Mouse (Mus musculus) heart, embryonic 12.5 days (tissue): ENCODE results near the gene AB124611. TPM values are rescaled to one million over a fixed set of nuclear protein-coding genes. Genes with fewer than 3 reads are reported as not detected.
A peak's percentile ranks its signal among the peaks of the same experiment; 100 is the strongest.
"Not testable (repeated sequence)": the region's sequence is repeated elsewhere in the genome, so short reads cannot be mapped to it uniquely, and the experiment has no call there.

ENCODE experiments used
- ATAC-seq: fragments of 200-750 bp; cut with Nextera tagmentation; 2 replicates; pipeline ENCODE4 v1.8.0; 2017; ENCODE audit warnings: moderate TSS enrichment, moderate library complexity; ENCODE audit not compliant: insufficient number of reproducible peaks, low FRiP score
- H3K27ac ChIP-seq: fragments of 300-500 bp; sonication (generic); 2 replicates; pipeline ENCODE4 v1.5.1; 2016; ENCODE audit warnings: mild to moderate bottlenecking, moderate library complexity; ENCODE audit not compliant: poor library complexity, severe bottlenecking
- H3K27me3 ChIP-seq: fragments of 300-500 bp; sonication (generic); replicated peaks from 2 replicates; pipeline ENCODE4 v1.6.1; 2016; ENCODE audit warnings: mild to moderate bottlenecking, moderate library complexity
- H3K36me3 ChIP-seq: fragments of 300-500 bp; sonication (generic); 2 replicates; pipeline ENCODE4 v1.6.1; 2016; ENCODE audit warnings: mild to moderate bottlenecking, moderate library complexity
- H3K4me1 ChIP-seq: fragments of 300-500 bp; sonication (generic); replicated peaks from 2 replicates; pipeline ENCODE4 v1.6.1; 2016; ENCODE audit warnings: mild to moderate bottlenecking
- H3K4me2 ChIP-seq: fragments of 300-500 bp; sonication (generic); 2 replicates; pipeline ENCODE4 v1.6.1; 2016; ENCODE audit warnings: mild to moderate bottlenecking, moderate library complexity
- H3K4me3 ChIP-seq: fragments of 300-500 bp; sonication (generic); 2 replicates; pipeline ENCODE4 v1.5.1; 2016; ENCODE audit warnings: mild to moderate bottlenecking
- H3K9ac ChIP-seq: fragments of 300-500 bp; sonication (generic); 2 replicates; pipeline ENCODE4 v1.6.1; 2016; ENCODE audit warnings: mild to moderate bottlenecking, moderate library complexity
- H3K9me3 ChIP-seq: fragments of 300-500 bp; sonication (generic); replicated peaks from 2 replicates; pipeline ENCODE4 v1.6.1; 2016; ENCODE audit warnings: mild to moderate bottlenecking, moderate library complexity
- WGBS: fragments of 180-500 bp; shearing (Covaris S2); methylation state at CpG from one replicate; pipeline ENCODE4 v1.1.7; 2016; 5-methylcytosine and 5-hydroxymethylcytosine counted together
- polyA plus RNA-seq: library from polyadenylated mRNA; unstranded; fragments of >200 nt; fragmentation: Nextera tagmentation; extraction: Ambion mirVana; gene quantifications from 2 replicates; pipeline ENCODE4 v1.2.1, GENCODE M21; 2016

Gene AB124611
- polyA plus RNA-seq, 1 experiment from 2014 or later: 1.4 TPM

GRCm38 (mm10) chr9:21518690-21519089 is 7.3 kb upstream of the AB124611 start:
- H3K4me2 ChIP-seq, H3K4me1 ChIP-seq, H3K4me3 ChIP-seq, H3K36me3 ChIP-seq, H3K27ac ChIP-seq, H3K9me3 ChIP-seq, H3K27me3 ChIP-seq, H3K9ac ChIP-seq, ATAC-seq: not testable (repeated sequence)
- 84% methylated on average over 6 of the region's 6 CpGs for WGBS

DNA sequence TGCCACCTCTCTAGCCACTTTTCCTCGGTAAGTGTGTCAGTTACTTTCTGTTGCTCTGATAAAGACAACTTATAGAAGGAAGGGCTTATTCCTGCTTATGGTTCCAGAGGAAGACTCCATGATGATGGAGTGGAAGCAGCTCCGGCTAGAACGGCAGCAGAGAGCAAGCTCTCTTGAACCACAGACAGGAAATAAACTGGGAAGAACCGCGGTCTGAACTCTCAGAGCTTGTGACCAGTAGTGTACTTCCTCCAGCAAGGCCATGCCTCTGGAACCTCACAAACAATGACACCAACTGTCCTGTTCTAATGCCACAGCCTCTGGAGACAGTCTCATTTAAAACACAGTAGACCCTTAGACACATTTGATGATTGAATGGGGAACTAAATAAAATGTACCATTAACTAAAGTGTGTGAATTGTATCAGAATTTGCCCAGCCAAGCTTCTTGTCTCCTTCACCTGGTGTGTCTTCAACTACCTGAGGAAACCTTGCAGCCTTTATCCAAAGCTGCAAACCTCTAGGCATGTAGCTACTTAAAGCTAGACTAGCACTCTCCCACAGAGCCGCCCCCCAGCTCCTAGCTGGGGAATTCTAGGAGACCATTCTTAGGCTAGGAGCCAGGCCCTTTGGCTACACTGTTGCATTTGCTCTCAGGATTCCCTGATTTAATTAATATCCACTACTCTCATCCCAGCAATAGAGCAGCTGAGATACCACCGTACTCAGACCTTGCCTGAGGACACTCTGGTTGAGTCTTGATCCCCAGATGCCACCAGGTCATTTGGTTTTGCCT is 637 bp upstream of the AB124611 start:
- WGBS: 70% methylated on average over 7 of the region's 7 CpGs
- Histone ChIP-seq H3K4me3 (no peak overlapping the region), H3K9ac (no peak overlapping the region), H3K36me3 (no peaks in the 10 kb centered on the region; the same call in 1 of the 2 replicates), H3K27ac (no peak overlapping the region), H3K9me3 (no peaks in the 10 kb centered on the region), H3K4me2 (no peak overlapping the region), H3K27me3 (no peaks in the 10 kb centered on the region), H3K4me1 (peaks cover 4% of the 10 kb centered on the region; the same call in 1 of the 2 replicates)
- no peak for ATAC-seq

DNA sequence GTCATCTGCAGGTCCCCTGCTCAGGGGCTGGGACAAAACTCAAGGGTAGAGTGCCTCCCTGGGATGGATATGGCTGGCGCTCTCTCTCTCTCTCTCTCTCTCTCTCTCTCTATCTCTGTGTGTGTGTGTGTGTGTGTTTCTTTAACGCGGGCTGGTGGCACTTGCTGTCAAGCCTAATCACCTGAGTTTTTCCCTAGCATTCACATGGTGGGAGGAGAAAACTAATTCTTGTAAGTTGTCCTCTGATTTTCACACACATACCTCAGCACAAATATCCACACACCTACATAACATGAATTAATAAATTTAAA is 613 bp downstream of the AB124611 start:
- Histone ChIP-seq H3K27me3 (no peaks in the 10 kb centered on the region), H3K4me1 (peaks cover 4% of the 10 kb centered on the region; the same call in 1 of the 2 replicates), H3K4me3 (no peak overlapping the region), H3K4me2 (no peak overlapping the region), H3K27ac (no peak overlapping the region), H3K9ac (0 out of 2 replicates have a peak overlapping the region, but pooled peaks have one; percentile 3), H3K36me3 (no peaks in the 10 kb centered on the region; the same call in 1 of the 2 replicates), H3K9me3 (no peaks in the 10 kb centered on the region)
- 51% methylated on average over 3 of the region's 3 CpGs for whole genome bisulfite sequencing
- ATAC-seq: no peak

GRCm38 (mm10) chr9:21527100-21527801 is 1.3 kb downstream of the AB124611 start:
- H3K4me3 ChIP-seq: no peak overlapping the region
- H3K27ac ChIP-seq: no peak overlapping the region
- H3K4me1 ChIP-seq: peaks cover 4% of the 10 kb centered on the region; the same call in 1 of the 2 replicates
- no peak for ATAC-seq
- no peaks in the 10 kb centered on the region for H3K27me3 ChIP-seq
- no peaks in the 10 kb centered on the region for H3K9me3 ChIP-seq
- 84% methylated on average over 2 of the region's 2 CpGs for WGBS
- no peak overlapping the region for H3K4me2 ChIP-seq
- no peak overlapping the region for H3K9ac ChIP-seq
- H3K36me3 ChIP-seq: no peaks in the 10 kb centered on the region; the same call in 1 of the 2 replicates

- no peak overlapping the region for H3K9ac ChIP-seq
- no peaks in the 10 kb centered on the region for H3K27me3 ChIP-seq
- no peak for ATAC-seq
- WGBS: 59% methylated on average over 1 of the region's 1 CpGs
- H3K9me3 ChIP-seq: no peaks in the 10 kb centered on the region
- H3K4me1 ChIP-seq: peaks cover 4% of the 10 kb centered on the region; the same call in 1 of the 2 replicates
- no peaks in the 10 kb centered on the region; the same call in 1 of the 2 replicates for H3K36me3 ChIP-seq
- no peak overlapping the region for H3K27ac ChIP-seq
- H3K4me2 ChIP-seq: no peak overlapping the region
- H3K4me3 ChIP-seq: no peak overlapping the region
These were observed 1.9 kb downstream of the AB124611 start for GRCm38 (mm10) chr9:21527917-21528324.

GRCm38 (mm10) chr9:21536501-21536900 is 10.5 kb downstream of the AB124611 start:
- Histone ChIP-seq H3K4me2 (no peak overlapping the region), H3K4me1 (peaks cover 6% of the 10 kb centered on the region), H3K27ac (no peak overlapping the region), H3K4me3 (no peak overlapping the region), H3K36me3 (no peaks in the 10 kb centered on the region), H3K27me3 (no peaks in the 10 kb centered on the region), H3K9me3 (no peaks in the 10 kb centered on the region), H3K9ac (no peak overlapping the region)
- 86% methylated on average over 14 of the region's 14 CpGs for WGBS
- no peak for ATAC-seq

DNA sequence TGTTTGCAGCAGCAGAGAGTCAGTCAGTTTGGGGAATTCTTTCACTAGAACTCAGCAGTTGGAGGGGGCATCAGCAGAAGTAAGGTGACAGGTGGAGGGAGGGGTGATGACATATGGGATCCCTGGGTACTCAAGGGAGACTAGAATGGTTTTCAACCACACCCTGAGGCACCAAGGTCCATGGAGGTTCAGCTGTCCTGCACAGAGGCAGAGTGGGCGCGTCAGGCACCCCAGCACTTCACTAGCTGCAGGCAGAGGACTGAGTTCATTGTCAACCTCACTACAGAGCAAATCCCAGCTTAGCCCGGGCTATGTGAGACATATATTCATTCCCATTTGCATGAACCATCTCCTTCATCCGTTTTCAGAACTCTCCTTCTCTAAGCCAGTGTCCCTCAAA is 11.0 kb downstream of the AB124611 start:
- Histone ChIP-seq H3K4me1 (peaks cover 6% of the 10 kb centered on the region), H3K4me3 (no peak overlapping the region), H3K9me3 (no peaks in the 10 kb centered on the region), H3K27ac (no peak overlapping the region), H3K27me3 (no peaks in the 10 kb centered on the region), H3K36me3 (no peaks in the 10 kb centered on the region), H3K9ac (no peak overlapping the region), H3K4me2 (no peak overlapping the region)
- ATAC-seq: no peak
- 74% methylated on average over 4 of the region's 4 CpGs for WGBS

GRCm38 (mm10) chr9:21539981-21540753 is 14.2 kb downstream of the AB124611 start:
- H3K9ac ChIP-seq: no peak overlapping the region
- no peak for ATAC-seq
- H3K27ac ChIP-seq: no peak overlapping the region
- H3K27me3 ChIP-seq: no peaks in the 10 kb centered on the region
- no peak overlapping the region for H3K4me3 ChIP-seq
- WGBS: 59% methylated on average over 7 of the region's 7 CpGs
- H3K36me3 ChIP-seq: no peaks in the 10 kb centered on the region
- no peaks in the 10 kb centered on the region for H3K9me3 ChIP-seq
- H3K4me2 ChIP-seq: no peak overlapping the region
- peaks cover 8% of the 10 kb centered on the region for H3K4me1 ChIP-seq

DNA sequence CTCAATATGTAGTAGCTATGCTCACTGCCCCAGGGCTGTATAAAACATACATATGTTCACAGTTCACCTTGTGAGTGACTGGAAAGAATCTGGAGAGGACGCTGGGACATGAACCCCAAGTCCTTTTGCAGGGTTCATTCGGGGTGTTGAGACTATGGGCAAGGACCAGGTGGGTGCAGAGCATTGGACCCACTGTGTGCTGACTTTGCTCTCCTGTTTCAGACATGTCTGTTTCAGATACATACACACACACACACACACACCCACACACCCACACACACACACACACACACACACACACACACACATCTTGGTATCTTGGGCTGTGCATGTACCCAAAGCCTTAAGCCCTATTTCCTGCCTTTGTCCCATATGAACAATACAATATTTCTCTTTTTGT is 16.0 kb downstream of the AB124611 start:
- not testable (repeated sequence) for H3K9ac ChIP-seq, H3K27me3 ChIP-seq, ATAC-seq, H3K4me3 ChIP-seq, H3K36me3 ChIP-seq, H3K9me3 ChIP-seq, H3K4me2 ChIP-seq, H3K27ac ChIP-seq
- WGBS: 82% methylated on average over 2 of the region's 2 CpGs
- H3K4me1 ChIP-seq: peaks cover 11% of the 10 kb centered on the region

- peaks cover 8% of the 10 kb centered on the region; the same call in 1 of the 2 replicates for H3K36me3 ChIP-seq
- peaks cover 15% of the 10 kb centered on the region for H3K4me1 ChIP-seq
- peak overlapping the region; percentile 86 for H3K4me3 ChIP-seq
- peak overlapping the region; percentile 75 for H3K4me2 ChIP-seq
- WGBS: 16% methylated on average over 9 of the region's 9 CpGs
- peak; percentile 43 for ATAC-seq
- H3K27ac ChIP-seq: peak overlapping the region; percentile 85
- no peaks in the 10 kb centered on the region for H3K27me3 ChIP-seq
- no peaks in the 10 kb centered on the region for H3K9me3 ChIP-seq
- peak overlapping the region; percentile 64 for H3K9ac ChIP-seq
These were observed 19.5 kb downstream of the AB124611 start for GRCm38 (mm10) chr9:21545351-21545915.
